Mouse (Mus musculus) lung, adult 18-20 months (tissue): ENCODE results near the gene Cetn4.
A peak's percentile ranks its signal among the peaks of the same experiment; 100 is the strongest.

Experiments used
- DNase-seq, 2 experiments: peaks; one replicate each; pipeline ENCODE4 v3.0.0; 2022; ENCODE audit warnings: mixed read lengths in 2 of 2

The Cetn4 gene

DNA sequence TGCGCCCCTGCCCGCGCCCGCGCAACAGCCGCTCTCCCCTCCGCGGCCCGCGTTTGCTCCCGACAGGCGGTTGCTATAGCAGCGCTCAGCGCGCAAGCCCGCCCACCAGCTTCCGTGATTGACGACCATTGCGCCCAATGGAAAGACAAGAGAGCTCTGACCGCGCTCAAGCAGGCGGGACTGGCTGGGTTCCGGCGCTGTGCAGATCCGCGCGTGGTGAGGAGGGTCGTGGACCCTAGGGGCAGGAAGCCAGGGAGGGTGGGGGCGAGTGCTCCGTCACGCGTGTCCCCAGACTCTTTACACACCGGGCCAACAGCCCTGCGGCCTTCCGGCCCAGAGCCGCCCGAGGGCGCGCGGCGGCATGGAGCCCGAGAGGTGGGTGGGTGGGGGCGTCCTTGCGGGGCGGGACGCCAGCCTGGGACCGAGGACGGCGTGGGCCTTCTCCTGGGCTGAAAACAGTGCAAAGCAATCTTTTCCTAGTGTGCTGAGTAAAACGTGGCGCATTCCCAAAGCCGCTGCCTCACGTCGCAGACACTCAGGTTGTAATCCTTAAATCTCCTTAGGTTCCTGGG lies at the start of gene Cetn4, which contains the start of gene Bbs12:
Gene Cetn4, minus strand, starts transcription at position 339 of the 572 bp plus-strand sequence.
Gene Bbs12, plus strand, starts transcription at position 185 of the 572 bp plus-strand sequence.
- DNase-seq = peak; percentile 95

DNA sequence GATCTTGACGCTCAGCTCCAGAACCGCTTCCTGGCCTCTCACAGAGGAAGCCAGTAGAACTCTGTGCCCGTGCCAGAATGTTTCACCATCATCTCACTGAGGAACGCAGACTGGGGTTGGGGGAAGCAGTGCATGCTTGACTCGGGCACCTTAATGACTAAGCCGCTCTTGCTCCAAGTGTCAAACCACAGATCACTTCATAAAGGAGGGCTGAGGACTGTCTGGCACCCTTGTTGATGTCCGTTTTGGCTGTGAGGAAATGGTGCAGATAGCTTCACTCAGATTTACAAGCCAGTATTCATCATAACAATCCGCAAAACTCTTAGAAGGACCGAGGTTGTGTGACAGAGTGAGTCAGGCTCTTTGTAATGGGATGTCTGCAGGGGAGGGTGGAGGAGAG lies 48.2 kb upstream of the Cetn4 start:
- DNase-seq = peak; percentile 32 to 53

DNA sequence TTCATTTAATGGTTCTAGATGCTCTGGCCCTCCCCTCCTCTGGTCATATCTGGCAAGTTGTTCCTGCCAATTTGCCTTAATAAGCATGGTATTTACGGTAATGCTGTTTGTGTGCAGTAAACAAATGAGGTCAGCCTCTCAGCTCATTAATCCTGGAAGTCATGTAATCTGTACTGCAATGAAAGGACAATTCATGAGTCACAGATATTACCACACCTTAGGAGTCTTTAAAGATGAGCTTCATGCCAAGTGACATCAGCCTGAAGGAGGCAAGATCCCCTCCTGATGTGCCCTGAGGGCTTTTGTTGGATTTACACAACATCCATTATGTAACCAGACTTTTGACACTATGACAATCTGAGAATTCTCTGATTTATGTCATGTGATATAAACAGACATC lies 42.2 kb upstream of the Cetn4 start:
- peak in 1 of 2 experiments; percentile 36 for DNase-seq

DNA sequence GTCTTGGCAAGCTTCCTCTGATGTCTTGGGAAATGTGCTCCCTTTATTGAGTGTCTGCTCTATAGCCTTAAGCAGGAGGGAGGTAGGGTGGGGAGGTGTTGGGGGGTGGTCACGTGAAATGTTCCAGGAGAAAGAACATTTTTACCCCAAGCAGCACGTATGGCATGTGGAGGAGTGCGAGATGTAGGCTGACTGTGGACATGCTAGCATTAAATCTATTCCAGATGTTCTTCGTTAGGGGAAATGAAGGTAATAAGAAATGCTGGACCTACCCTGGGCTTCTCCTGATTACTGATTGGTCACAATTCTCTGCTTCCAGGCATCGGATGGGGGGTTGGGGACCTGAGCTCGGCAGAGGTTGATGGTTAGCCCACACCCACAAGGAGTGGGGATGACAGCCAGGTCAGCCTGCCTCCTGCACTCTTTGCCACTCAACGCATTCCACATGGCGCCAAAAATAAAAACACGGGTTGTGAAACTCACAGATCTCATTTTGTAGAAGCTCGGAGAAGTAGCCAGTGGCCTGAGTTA lies 41.5 kb upstream of the Cetn4 start:
- peak; percentile 15 to 39 for DNase-seq

DNA sequence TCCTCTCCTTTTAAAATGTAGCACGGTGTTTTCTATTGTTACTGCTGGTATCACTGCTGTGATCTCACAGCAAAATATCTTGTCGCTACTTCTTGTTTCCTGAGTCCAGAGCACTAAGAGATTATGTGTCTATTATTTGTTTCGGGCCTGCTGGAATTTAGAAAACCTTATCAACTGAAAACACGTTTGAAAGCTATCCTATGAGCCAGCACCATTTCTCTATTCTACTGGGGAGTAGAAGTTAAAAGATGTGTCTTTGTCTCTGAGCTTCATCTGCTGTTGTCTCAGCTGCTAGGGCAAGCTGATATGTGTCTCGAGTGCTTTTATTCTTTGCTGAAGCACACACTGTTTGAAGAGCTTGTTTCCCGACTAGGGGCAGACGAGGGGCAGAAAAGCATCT lies 37.9 kb upstream of the Cetn4 start:
- DNase-seq = no peak

DNA sequence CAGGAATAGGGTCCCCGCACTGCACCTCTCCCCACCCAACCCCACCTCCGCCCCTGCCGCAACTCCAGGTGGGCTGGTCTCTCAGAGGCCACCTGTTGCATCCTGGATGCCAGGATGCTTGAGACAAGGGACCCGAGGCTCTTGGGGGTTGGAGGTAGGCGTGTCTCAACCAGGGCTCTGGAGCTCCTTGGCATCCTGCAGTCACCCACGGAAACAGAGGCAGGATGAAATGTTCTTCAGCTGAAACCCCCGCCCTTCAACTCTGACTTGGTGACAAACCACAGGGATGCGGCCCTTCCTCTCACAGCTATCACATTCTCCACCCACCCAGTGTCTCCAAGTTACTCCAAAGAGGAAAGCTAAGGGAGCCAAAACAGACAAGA lies 36.6 kb upstream of the Cetn4 start:
- DNase-seq = no peak

DNA sequence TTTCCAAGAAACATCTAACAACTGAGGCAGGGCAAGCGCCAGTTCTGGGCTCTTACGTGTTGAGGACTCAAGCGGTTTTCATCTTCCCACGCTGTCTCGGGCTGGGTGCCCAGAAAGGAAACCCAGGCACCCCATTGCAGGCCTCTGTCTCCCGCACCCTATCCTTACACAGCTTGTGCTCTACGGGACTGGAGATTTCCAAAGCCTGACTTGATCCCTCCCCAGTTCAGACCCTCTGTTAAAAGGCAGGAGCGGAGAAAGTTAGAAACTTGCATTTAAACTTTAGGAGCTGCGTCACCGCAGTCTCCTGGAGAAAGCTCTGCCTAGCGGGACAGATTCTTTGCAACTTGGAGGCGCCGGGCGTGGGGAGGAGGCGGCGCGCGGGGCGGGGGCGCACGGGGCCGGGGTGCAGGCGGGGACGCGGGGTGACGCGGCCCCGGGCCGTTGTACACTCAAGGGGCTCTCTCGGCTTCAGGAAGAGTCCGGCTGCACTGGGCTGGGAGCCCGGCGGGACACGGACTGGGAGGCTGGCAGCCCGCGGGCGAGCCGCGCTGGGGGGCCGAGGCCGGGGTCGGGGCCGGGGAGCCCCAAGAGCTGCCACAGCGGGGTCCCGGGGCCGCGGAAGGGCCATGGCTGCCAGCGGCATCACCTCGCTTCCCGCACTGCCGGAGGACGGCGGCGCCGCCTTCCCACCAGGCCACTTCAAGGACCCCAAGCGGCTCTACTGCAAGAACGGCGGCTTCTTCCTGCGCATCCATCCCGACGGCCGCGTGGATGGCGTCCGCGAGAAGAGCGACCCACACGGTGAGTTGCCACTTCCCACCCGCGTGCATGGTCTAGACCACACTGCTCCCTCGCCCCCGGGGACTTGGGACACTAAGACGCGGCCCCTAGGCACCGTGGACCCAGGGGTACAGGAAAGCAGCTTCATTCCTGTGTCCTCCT lies 36.0 kb upstream of the Cetn4 start, which contains the start of gene Fgf2:
Gene Fgf2, plus strand, starts transcription at position 126 of the 945 bp plus-strand sequence.
- peak; percentile 36 for DNase-seq

DNA sequence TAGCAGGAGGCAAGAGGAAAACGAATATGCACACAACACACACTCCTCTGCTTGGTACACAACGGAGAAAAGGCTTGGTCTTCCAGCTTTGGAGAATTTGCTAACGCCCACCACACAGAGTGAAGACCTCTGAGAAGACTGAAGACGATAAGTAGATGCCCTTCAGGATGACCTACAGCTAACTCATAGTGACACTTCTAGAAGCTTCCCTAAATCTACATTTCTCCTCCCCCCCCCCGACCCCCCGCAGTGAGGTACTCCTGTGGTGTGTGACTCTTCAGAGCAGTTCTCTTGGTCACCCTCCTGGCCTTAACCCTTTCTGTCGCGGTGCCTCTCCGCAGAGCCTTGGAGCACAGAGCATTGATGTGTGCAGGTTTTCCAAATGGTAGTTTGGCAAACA lies 35.2 kb upstream of the Cetn4 start:
- no peak for DNase-seq

DNA sequence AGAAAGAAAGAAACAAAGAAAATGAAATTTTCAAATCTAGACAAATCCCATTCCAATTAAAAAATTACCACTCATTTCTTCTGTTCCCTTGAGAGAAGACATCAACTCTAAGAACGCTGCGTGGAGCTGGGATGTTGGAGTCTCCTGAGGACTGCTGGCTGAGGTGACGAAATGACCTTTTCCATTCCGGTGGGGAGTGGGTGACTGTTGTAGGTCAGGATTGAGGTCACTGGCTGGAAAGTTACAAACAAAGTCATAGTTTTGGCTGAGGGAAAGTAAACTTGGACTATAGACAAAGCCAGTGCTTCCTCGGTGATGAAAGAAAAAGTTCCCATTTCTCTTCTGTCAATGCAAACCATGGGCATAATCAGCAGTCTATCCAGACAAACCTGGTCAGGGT lies 30.3 kb upstream of the Cetn4 start:
- DNase-seq = no peak

DNA sequence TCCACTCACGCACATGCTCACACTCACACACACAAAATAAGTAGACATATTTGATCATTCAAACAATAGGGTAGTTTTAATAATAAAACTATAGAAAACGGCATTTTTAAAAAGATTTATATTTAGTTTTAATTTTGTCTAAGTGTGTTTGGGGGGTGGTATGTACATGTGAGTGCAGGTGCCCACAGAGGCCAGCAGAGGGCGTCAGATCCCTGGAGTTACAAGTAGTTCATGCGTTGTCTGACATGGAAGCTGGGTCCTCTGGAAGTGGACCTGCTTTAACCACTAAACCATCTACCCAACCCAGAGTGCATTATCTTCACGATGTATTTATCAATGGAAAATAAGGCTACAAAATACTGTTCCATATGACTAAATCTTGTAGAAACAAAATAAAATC lies 28.6 kb upstream of the Cetn4 start:
- DNase-seq = no peak

DNA sequence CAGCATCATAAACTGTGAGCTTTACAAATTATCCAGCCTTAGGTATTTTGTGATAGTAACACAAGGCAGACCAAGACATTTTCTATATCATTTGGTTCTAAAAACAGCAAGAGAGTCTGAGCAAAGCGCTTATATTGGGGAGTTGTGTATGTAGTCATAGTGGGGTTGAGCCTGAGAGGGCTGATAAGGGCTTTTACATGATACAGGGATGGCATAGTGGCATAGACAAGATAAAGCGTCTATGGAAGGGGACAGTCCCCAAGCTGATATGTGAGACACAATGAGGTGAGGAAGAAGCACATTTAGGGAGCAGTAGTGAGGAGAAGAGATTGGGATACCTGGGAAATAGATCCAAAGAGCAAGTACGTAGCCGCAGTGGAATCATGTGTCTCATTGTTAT lies 21.5 kb upstream of the Cetn4 start:
- no peak for DNase-seq

DNA sequence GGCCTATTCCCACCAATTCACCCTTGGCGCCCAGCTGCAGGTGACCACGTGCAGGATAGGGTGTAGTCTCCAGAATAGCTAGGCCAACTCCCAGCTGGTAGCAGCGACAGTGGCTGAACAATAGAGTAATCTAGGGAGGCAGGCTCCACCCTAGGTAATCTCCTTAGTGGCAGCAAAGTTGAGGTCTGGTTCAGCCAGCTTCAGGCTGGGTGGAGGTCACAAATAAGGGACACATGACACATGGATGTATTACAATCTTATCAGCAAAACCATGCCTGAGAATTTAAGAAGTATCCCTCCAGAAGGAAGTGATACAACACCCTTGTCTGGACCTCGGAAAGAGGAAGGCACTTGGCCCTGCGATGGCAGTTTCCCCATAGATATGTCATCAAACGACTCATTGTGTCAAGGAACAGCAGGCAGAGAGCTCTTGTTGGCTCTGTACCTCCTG lies 19.5 kb upstream of the Cetn4 start:
- DNase-seq = no peak

DNA sequence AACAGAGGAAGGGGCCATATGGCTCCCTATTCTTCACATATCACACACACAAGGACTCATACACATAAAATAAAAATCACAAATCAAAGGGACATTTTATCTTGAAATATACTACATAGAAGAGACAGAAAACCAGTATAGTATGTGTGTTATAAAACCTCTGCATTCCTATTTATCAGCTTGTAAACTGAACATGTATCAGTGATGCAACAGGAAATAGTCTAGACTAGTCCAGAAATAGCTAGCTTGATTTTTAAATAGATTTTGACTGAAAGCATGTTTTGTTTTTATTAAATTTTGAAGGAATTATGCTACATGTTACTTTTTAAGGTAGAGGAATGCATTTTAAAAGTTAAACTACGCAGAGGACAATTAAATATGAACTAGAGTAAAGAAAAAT lies 17.5 kb upstream of the Cetn4 start:
- no peak for DNase-seq

DNA sequence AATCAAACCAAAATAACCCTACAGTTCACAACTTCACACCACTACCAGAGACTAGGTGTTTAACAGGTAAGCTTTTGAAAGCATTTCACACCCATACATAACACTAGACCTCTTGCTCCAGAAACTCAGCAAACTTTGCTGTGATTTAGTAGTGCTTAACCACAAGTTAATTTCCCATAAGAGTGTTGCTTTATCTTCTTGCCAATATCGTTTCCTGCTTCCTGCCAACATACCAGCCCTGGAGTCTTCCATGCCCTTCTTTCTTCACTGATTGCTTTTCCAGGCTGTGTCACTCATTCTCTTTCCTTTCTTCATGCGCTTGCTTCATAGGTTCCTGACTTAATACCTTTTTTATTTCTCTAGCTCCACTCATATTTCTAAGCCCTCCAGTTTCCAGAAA lies 16.0 kb upstream of the Cetn4 start:
- no peak for DNase-seq

DNA sequence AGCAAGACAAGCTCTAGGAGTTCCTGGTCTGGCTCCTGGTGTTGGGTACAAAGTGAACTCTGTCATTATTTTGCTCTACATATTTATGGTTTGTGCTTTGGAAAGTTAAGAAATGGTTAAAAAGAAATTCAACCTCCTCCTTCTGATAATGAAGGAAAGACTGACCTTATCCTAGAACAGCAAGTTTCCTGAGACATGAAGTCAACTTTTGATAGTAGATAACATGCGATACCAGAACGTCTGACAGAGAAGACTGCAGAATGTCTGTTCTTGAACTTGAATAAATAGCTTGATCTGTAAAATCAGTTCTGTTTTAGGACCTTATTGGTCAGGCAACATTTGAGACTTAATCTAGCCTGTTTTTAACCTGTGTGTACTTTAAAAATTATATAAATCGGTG lies 14.1 kb upstream of the Cetn4 start:
- DNase-seq = no peak

DNA sequence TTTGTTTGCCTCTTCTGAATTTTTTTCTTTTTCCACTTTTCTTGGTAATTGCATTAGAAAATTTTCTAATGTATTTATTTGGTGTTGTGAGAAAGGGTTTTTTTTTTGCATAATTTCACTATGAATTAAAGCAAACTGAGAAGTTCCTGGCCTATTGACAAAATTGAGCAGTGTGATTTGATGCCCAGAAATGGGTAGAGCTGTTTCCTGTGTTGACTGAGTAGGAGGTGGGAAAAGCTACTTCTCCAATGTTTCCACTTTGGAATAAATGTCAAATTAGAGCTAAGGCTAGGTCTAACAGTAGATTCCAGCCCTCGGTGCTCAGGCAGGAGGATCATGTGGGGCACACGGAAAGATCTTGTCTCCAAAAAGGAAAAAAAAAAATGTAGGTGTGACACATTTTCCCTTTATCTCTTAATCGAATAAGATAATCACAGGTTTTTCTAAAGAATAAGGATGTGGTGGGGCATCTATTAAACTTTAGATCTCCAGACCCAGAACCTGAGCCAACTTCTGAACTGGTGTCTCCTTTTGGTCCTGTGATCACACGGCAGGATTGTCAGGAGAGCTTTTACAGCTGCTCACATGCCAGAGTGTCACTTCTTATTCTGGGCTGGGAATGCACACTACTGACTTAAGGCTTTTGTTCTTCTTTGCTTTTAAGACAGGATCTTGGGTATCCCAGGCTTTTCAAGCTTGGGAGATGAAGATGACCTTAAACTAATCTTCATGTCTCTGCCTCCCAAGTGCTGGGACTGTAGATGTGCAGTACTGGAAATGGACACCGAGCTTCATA lies 13.0 kb upstream of the Cetn4 start:
- no peak for DNase-seq

DNA sequence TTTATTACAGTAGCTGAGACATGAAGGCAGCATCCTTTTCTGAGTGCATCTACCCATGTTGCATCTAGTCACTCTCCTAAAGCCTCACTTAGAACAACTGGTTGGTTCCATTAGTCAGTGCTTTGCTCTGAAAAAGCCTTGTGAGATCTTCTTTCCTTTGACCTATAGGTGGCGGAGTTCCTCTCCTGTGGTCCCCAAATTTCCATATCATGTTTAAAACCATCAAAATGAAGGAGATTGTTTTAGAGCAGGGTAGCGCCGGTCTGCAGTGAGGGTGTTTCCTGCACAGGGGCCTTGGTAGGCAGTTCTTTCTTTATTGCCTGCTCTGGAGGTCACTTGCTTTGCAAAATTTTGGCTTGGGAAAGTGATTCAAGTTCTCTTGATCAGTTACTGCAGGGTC lies 11.8 kb upstream of the Cetn4 start:
- DNase-seq = no peak

DNA sequence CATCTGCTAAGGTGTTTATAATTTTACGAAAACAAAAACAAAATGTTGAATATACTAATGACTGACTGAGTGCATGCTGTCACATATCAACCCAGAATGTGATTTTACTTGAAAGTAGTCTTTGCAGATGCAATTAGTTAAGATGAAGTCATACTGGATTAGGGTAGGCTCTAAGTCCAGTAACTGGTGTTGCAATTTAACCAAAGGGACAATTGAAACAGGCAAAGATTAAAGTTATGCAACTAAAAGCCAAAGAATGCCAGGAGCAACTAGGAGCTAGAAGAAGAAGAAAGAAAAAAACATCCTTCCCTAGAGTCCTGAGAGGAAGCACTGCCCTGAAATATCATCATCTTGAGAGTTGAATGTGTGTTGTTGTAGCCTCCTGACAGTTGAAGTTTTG lies 3.7 kb upstream of the Cetn4 start:
- DNase-seq = no peak

DNA sequence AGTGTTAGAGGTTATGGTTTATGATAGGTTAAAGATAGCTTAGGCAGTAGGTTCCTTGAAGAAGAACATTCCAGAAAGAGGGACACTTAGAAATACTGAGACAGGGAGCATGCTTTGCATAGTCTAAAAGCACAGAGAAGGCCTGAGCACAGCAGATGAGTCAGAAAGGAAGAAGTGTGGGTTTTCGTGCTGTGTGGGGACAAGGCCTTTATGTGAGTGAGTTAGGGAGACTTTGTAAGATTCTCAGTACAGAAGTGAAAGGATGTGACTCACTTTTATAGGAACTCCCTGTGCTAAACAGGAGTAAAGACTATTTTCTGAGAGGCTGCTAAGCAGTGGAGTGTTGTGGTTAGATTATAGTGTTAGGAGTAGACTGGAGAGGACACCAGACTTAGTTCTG lies 863 bp upstream of the Cetn4 start:
- no peak for DNase-seq

DNA sequence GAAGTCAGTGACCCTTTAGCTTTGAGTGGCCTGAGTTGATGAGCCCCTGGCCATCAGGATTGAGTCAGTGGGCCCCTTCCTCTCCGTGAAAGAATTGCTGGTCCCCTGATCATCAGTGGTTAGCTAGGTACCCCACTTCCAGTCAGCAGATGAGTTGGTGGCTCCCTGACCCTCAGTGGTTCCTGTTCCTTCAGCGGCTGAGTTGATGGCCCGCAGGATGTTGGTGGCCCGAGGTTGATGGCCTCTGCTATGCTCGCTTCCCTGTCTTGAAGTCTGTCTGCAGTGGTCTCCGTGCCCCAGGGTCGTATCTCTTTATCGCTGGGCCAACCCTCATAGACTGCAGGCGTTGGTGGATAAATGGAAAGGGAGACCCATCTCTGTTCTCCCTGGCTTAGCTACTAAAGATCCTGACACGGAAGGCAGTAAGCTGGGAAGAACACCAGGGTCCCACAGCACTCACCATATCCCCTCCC lies 575 bp downstream of the Cetn4 start:
- no peak for DNase-seq

DNA sequence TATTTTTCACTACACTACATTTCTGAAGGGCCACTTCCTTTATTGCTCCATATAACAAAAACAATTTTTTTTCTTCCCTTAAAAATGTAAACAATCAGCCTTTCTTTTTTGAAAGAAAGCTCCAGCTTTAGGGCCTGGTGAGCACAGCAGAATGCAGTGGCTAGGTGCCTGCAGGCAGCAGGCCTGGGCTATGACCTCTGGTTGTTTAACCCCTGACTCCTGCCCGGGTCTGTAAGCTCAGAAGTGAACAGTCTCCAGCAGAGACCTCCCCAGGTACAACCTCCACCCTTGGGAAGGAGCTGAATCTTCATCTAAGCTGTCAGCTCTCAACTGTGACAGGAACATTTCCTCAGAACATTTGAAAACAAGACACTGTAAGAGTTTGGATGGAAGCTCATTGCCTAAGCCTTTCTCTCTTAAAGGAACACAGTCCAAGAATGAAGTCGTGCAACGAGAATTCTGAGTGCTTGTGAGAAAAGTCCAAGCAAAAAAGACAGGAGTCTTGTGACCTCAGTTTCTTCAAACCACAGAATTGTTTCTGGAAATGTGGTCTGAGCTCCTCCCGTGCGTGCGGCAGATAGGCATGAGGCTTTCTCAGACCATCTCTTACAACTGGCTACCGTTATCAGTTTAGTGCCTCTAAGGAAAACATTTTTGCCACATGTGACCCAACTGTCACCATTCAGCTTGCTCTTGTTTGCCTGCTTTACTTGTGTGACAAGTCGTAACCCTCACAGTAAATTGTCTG lies 8.9 kb downstream of the Cetn4 start:
- DNase-seq = no peak

DNA sequence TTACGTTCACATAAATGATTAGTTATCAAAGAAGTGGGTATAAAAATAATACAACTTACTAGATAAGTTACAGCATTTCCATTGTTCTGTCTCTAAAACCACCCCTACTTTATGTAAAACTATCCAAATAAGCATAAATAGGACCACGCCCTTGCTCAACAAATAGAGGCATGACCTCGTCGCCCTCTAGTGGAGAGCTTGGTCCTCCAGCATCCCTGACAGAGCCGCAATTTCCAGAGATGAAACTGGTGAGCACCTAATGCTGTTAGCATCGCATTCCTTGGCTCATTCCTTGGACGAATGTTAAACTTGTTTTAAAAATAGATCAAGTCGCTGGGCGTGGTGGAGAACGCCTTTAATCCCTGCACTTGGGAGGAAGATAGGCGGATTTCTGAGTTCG lies 9.8 kb downstream of the Cetn4 start:
- DNase-seq = peak; percentile 24 to 39
